Mouse (Mus musculus): Measurements from ENCODE around the gene Scrn1.

Gene Scrn1

GRCm38 (mm10) chr6:54565665-54566545 lies at the start of gene Scrn1:
Gene Scrn1 (minus strand): TSS chr6:54566489.
- TF ChIP-seq POU5F1 (IDR thresholded peaks at IDR 0.05; ENCODE audit: borderline replicate concordance, low read length): no peak
- no peak for TF ChIP-seq NANOG (IDR thresholded peaks at IDR 0.05; ENCODE audit: borderline replicate concordance, low read length)
- TF ChIP-seq CTCF (conservative IDR thresholded peaks at IDR 0.05; ENCODE audit: low read length): no peak
- H3K27me3 ChIP-seq (ENCODE audit: insufficient read depth, low read length): peaks cover 27% of the 10 kb centered on the region
- H3K4me1 ChIP-seq (replicated peaks; ENCODE audit: low read depth, low read length): peaks cover 30% of the 10 kb centered on the region
- H3K4me3 ChIP-seq (replicated peaks; ENCODE audit: low read length): peak within 1 kb of the TSS; percentile 78
- no peaks in the 10 kb centered on the region for H3K36me3 ChIP-seq (ENCODE audit: insufficient read depth, low read length)
- H3K9me3 ChIP-seq (ENCODE audit: low read length): no peaks in the 10 kb centered on the region

- TF ChIP-seq POU5F1 (IDR thresholded peaks at IDR 0.05; ENCODE audit: borderline replicate concordance, low read length) (no peak), CTCF (conservative IDR thresholded peaks at IDR 0.05; ENCODE audit: low read length) (no peak), NANOG (IDR thresholded peaks at IDR 0.05; ENCODE audit: borderline replicate concordance, low read length) (no peak)
- Histone ChIP-seq H3K9me3 (ENCODE audit: low read length) (no peaks in the 10 kb centered on the region), H3K36me3 (ENCODE audit: insufficient read depth, low read length) (no peaks in the 10 kb centered on the region), H3K4me3 (replicated peaks; ENCODE audit: low read length) (no peak overlapping the region), H3K4me1 (replicated peaks; ENCODE audit: low read depth, low read length) (no peaks in the 10 kb centered on the region), H3K27me3 (ENCODE audit: insufficient read depth, low read length) (no peaks in the 10 kb centered on the region)
These were observed 40.0 kb upstream of the Scrn1 start for GRCm38 (mm10) chr6:54606241-54606640.

- Histone ChIP-seq H3K27me3 (ENCODE audit: insufficient read depth, low read length) (no peaks in the 10 kb centered on the region), H3K9me3 (ENCODE audit: low read length) (no peaks in the 10 kb centered on the region), H3K36me3 (ENCODE audit: insufficient read depth, low read length) (no peaks in the 10 kb centered on the region; the same call in 1 of the 2 replicates), H3K4me1 (replicated peaks; ENCODE audit: low read depth, low read length) (no peaks in the 10 kb centered on the region), H3K4me3 (replicated peaks; ENCODE audit: low read length) (no peak overlapping the region)
- no peak for TF ChIP-seq NANOG (IDR thresholded peaks at IDR 0.05; ENCODE audit: borderline replicate concordance, low read length)
- no peak for TF ChIP-seq POU5F1 (IDR thresholded peaks at IDR 0.05; ENCODE audit: borderline replicate concordance, low read length)
- no peak for TF ChIP-seq CTCF (conservative IDR thresholded peaks at IDR 0.05; ENCODE audit: low read length)
These were observed 37.9 kb upstream of the Scrn1 start for GRCm38 (mm10) chr6:54604001-54604715.

- no peak for TF ChIP-seq POU5F1 (IDR thresholded peaks at IDR 0.05; ENCODE audit: borderline replicate concordance, low read length)
- no peak for TF ChIP-seq CTCF (conservative IDR thresholded peaks at IDR 0.05; ENCODE audit: low read length)
- no peak for TF ChIP-seq NANOG (IDR thresholded peaks at IDR 0.05; ENCODE audit: borderline replicate concordance, low read length)
- H3K4me1 ChIP-seq (replicated peaks; ENCODE audit: low read depth, low read length): no peaks in the 10 kb centered on the region
- H3K9me3 ChIP-seq (ENCODE audit: low read length): no peaks in the 10 kb centered on the region
- H3K27me3 ChIP-seq (ENCODE audit: insufficient read depth, low read length): no peaks in the 10 kb centered on the region
- no peak overlapping the region for H3K4me3 ChIP-seq (replicated peaks; ENCODE audit: low read length)
- H3K36me3 ChIP-seq (ENCODE audit: insufficient read depth, low read length): no peaks in the 10 kb centered on the region; the same call in 1 of the 2 replicates
These were observed 36.6 kb upstream of the Scrn1 start for GRCm38 (mm10) chr6:54602891-54603290.

GRCm38 (mm10) chr6:54600681-54601347 lies 34.5 kb upstream of the Scrn1 start:
- peaks cover 14% of the 10 kb centered on the region for H3K27me3 ChIP-seq (ENCODE audit: insufficient read depth, low read length)
- no peak overlapping the region for H3K4me3 ChIP-seq (replicated peaks; ENCODE audit: low read length)
- no peaks in the 10 kb centered on the region for H3K9me3 ChIP-seq (ENCODE audit: low read length)
- TF ChIP-seq CTCF (conservative IDR thresholded peaks at IDR 0.05; ENCODE audit: low read length): no peak
- no peak for TF ChIP-seq NANOG (IDR thresholded peaks at IDR 0.05; ENCODE audit: borderline replicate concordance, low read length)
- no peak for TF ChIP-seq POU5F1 (IDR thresholded peaks at IDR 0.05; ENCODE audit: borderline replicate concordance, low read length)
- H3K4me1 ChIP-seq (replicated peaks; ENCODE audit: low read depth, low read length): peaks cover 11% of the 10 kb centered on the region
- no peaks in the 10 kb centered on the region; the same call in 1 of the 2 replicates for H3K36me3 ChIP-seq (ENCODE audit: insufficient read depth, low read length)

- peaks cover 19% of the 10 kb centered on the region for H3K27me3 ChIP-seq (ENCODE audit: insufficient read depth, low read length)
- H3K9me3 ChIP-seq (ENCODE audit: low read length): no peaks in the 10 kb centered on the region
- H3K4me3 ChIP-seq (replicated peaks; ENCODE audit: low read length): no peak overlapping the region
- H3K36me3 ChIP-seq (ENCODE audit: insufficient read depth, low read length): no peaks in the 10 kb centered on the region; the same call in 1 of the 2 replicates
- peaks cover 24% of the 10 kb centered on the region for H3K4me1 ChIP-seq (replicated peaks; ENCODE audit: low read depth, low read length)
- TF ChIP-seq POU5F1 (IDR thresholded peaks at IDR 0.05; ENCODE audit: borderline replicate concordance, low read length) (no peak), CTCF (conservative IDR thresholded peaks at IDR 0.05; ENCODE audit: low read length) (no peak), NANOG (IDR thresholded peaks at IDR 0.05; ENCODE audit: borderline replicate concordance, low read length) (no peak)
These were observed 31.4 kb upstream of the Scrn1 start for GRCm38 (mm10) chr6:54597711-54598110.

GRCm38 (mm10) chr6:54597208-54597607 lies 30.9 kb upstream of the Scrn1 start, which contains the start of gene Fkbp14:
Gene Fkbp14 (minus strand): TSS chr6:54597308.
- H3K9me3 ChIP-seq (ENCODE audit: low read length): no peaks in the 10 kb centered on the region
- H3K4me1 ChIP-seq (replicated peaks; ENCODE audit: low read depth, low read length): peaks cover 28% of the 10 kb centered on the region
- TF ChIP-seq NANOG (IDR thresholded peaks at IDR 0.05; ENCODE audit: borderline replicate concordance, low read length) (no peak), POU5F1 (IDR thresholded peaks at IDR 0.05; ENCODE audit: borderline replicate concordance, low read length) (no peak), CTCF (conservative IDR thresholded peaks at IDR 0.05; ENCODE audit: low read length) (no peak)
- H3K36me3 ChIP-seq (ENCODE audit: insufficient read depth, low read length): no peaks in the 10 kb centered on the region; the same call in 1 of the 2 replicates
- H3K4me3 ChIP-seq (replicated peaks; ENCODE audit: low read length): no peak within 1 kb of the TSS
- peaks cover 19% of the 10 kb centered on the region for H3K27me3 ChIP-seq (ENCODE audit: insufficient read depth, low read length)
